Mouse (Mus musculus) left cerebral cortex, adult 18-20 months (tissue): ENCODE measurements at regions not wholly inside any gene's neighbourhood (a gene's known extent, or its start where the extent isn't known, plus 50 kb on each side); places are given as distances from the start of the nearest gene placed in this dataset.

Source experiments
- DNase-seq, 2 experiments: peaks; one replicate each; pipeline ENCODE4 v3.0.0; 2021 to 2022; ENCODE audit warnings: low spot score in 2 of 2, mixed read lengths in 1 of 2

DNA sequence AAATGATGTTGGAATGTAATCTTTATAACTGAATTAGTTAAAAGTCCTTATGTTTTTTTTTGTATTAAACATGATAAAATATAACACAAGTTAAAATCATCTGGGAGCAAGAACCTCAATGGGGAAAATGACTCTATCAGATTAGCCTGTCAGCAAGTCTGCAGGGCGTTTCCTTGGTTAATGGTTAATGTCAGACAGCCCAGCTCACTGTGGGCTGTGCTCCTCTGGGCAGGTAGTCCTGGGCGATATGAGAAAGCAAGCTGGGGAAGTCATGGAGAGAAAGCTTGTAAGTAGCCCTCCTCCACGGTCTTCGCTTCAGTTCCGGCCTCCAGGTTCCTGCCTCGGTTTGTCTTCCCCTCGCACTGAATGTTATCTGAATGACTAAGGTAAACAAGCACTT lies 379.0 kb upstream of the Prickle1 start:
- no peak for DNase-seq

DNA sequence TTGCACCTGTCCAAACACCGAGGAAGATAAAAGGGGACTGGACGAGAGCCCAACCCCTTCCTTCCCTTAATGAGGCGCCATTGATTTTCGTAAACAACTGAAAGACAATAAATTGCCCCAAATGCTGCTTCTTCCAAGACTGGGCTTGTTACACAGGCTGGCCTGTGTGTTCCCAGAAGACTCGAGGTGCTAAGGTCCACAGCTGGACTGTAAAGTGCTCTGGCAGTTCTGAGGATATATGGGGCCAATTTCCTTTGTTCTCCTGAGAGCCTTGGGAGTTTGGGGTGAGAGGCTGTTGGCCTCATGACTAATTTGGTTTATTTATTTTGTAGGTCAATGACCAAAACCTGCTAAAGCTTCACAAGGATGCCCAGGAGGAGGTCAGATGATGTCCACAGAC lies 377.3 kb upstream of the Prickle1 start:
- DNase-seq = no peak

DNA sequence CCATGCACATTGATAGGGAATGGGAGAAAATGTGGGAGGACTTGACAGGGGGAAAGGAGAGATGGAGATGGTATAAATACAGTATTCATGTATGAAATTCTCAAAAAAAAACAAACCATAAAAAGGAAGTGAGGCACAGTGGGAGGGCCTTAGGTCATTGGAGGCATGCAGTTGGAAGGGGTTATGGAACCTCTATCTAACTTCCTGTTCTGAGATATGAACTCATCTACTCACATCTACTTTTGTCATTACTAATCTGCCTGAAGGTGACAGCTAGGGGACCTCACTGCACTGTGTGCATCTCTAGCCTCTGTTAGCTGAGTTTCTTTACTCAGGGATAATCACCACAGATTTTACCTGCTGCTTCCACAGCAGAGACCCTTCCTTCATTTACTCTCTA lies 366.3 kb upstream of the Prickle1 start:
- no peak for DNase-seq

DNA sequence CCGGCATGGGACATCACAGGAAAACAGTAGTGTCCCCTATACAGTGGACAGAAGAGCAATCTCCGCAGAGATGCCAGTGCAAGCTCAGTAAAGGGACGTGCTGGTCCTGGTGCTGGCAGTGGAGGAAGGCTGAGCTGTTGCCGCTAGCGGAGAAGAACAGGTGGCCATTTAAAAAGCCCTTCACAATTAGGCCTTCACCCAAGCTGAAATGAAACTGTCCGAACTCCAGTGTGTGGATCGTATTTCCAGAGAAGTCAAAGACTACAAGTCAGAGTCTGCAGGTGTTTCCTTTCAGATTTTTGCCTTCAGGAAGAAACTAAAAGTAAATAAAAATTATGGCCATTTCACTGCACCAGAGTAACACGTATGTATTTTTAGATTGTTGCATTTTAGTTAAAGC lies 364.2 kb upstream of the Prickle1 start:
- no peak for DNase-seq

DNA sequence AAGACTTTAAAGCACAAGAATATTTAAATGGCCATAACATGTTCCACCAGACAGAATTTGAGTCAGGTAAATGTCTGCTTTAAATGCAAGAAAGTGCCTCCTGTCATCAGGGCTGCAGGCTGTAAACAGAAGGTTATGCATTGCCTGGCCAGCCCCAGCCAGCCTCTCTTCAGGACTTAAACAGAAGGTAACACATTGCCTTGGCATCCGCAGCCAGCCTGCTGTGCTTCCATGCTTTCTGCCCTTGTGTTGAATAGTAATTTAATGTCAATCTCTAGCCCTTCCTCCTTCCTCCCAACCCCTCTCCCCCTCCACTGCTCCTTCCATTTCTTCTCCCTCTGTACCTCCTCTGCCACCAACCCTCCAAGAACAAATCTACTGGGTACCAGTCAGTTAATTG lies 362.4 kb upstream of the Prickle1 start:
- DNase-seq = no peak

DNA sequence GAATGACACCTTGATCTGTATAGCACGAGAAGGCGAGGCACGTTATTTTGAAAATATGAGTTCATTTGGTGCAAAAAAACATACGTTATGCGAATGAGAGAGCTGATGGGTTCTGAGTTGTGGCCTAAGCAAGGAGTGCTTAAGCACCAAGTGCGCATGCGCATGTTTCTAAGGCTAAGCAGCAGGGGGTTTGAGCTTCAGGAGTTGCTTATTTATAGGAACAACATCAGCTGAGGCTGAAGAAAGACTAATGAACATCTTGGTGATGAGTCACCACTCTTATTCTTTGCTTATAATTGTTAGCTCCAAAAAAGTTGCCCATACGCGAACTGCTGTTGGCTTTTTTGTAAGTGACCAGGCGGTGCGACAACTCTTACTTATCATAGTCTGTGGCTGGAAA lies 361.1 kb upstream of the Prickle1 start:
- peak; percentile 16 to 23 for DNase-seq

DNA sequence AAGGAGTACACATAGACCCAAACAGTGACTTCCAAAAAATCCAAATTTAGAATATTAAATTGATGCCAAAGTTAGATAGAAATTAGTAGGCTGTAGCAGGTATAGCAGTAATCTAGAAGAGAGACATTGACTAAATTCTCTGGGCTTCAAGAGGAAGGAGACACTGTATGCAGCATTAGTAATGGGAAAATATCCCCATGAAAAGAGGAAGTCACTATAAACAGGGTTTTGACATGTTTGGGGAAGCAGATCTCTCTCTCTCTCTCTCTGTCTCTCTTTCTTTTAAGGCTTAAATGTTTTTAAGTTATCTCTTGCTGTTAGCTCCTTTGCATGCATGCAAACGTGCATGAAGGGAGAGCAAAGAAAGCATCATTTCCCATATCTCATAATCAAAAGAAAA lies 357.9 kb upstream of the Prickle1 start:
- DNase-seq = no peak

DNA sequence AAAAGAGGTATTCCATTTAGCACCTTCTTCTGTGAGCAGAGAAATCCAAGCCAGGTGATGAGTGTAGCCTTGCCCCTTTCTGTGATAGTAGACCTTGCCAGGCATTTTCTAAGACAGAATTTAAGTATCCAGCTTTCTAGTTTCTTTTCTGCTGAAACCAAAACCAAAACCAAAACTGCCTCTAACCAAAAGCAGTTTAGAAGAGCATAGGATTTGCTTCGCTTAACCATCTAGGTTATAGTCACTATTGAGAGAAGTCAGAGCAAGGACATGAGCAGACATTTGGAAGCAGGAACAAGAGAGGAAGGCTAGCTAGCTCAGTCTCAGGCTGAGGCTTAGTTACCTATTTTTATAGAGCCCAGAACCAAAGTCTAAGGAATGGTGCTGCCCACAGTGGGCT lies 354.8 kb upstream of the Prickle1 start:
- DNase-seq = no peak

DNA sequence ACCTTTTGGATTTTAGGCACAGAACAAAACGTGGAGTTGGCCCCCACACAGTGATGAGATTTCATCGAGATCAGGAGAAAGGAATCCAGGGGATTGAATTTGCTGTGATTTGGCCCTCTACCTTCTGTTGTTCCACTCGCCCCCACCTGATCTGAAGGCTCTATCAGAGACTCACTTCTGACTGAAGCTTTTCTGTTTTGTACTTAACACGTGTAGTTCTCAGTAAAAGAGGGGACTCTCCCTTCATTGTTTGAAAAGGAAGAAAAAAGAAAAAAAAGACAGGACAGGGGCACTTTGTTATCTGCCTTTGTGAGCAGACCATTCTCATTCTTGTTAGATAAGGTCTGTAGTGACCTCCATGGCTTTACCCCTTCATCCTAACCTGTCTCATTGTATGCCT lies 353.2 kb upstream of the Prickle1 start:
- DNase-seq = no peak

DNA sequence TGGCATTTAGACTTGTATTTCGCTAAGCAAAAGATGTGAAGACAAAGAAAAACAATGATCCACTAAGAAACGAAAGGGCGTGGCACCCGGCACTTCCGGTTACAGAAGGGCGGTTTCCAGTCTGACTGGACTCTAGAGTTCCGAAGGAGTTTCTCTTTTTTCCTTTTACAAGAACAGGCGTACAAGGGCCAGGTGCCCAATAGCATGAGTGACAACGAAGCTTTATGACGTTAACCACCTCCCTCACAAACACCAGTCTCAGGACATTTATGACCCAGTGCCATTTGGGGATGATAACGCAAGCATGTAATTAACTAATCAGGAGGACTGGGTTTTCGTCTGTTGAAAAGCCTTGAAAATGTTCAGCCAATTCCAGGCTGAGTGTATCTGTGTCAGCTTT lies 347.9 kb upstream of the Prickle1 start:
- DNase-seq = no peak

DNA sequence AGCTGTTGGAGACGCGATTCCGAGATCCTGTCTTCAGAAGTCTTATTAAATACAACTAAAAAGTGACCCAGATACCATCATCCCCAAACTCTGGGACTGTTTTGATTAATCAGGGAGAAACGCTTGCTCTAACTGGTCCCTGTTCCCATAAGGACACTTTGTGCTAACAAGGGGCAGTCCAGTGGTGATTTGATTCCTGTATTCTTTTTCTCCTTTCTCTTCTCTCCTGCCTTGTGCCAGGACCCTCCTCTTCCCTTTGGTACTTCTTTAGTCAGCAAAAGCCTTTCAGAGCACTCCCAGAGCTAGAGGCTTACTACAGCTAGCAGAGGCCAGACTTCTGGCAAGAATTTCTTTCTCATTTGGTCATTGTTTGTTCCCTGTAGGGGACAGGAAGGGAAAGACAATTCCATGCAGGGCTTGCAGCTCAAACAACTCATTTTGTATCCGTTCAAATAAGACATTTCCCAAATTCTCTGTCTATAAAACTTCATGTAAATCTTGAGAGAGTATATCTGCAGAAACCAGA lies 337.3 kb upstream of the Prickle1 start:
- no peak for DNase-seq

DNA sequence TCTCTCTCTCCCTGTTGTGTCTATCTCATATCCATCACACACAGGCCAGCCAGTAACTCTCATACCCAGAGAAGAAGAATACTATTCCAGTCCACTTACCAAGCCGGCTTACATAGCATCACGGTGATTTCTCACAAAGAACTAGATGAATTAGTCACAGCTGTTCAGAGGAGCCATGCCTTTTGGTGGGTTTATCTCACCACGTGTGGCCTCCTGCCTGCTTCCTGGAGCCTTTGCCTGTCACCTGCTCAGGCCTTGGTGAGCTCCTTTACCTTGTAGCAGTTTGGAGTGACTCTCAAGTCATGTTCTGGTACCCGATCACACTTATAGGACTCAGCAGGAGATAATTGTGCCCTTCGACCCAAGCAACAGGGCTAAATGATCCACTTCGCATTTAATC lies 331.2 kb upstream of the Prickle1 start:
- DNase-seq = no peak

DNA sequence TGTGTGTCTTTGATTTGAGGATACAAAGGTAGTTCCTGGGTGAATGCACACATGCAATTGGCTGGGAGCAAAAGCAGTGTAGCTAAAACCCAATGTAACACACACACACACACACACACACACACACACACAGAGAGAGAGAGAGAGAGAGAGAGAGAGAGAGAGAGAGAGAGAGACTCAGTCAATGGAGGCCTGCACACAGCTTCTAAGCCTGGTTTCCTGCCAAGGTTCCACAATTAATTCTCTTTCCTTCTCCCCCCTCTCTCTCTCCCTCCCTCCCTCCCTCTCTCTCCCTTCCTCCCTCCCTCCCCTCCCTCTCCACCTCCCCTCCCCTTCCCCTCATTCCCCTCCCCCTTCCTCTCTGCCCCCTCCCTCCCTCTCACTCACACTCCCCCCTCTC lies 330.6 kb upstream of the Prickle1 start:
- DNase-seq = no peak

DNA sequence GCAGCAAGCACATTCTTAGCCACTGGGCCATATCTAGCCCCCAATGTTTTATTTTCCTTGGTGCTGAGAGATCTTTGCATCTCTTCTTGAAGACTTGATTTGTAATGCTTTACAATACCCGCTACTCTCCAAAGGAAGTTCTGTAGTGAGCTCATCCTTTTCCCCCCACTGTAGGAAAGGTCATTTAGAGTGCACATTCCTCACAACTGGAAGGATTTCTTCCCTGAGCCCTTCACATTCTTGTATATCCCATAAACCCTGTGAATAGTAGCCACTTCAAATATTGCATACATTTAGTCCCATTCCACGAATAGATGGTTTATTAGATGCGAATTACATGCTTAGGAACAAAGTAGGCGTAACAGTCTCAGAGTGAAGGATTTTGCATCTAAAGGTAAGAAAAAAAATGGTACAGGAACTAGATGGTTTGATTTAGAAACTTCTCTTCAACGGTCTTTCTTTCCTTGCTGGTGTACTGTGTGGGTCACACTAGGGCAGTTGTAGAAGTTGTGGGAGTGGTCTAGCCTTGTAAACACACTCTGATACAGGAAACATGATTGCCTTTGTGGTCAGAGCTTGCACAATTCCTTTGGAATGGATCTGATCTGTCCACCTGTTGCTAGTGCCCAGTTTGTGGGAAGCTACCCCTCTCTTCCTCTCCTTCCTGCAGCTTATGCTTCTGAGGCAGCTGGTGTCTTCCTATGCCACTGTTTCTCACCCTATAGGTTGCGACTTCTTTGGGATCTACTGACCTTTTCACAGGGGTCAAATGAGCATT lies 326.0 kb upstream of the Prickle1 start:
- no peak for DNase-seq

DNA sequence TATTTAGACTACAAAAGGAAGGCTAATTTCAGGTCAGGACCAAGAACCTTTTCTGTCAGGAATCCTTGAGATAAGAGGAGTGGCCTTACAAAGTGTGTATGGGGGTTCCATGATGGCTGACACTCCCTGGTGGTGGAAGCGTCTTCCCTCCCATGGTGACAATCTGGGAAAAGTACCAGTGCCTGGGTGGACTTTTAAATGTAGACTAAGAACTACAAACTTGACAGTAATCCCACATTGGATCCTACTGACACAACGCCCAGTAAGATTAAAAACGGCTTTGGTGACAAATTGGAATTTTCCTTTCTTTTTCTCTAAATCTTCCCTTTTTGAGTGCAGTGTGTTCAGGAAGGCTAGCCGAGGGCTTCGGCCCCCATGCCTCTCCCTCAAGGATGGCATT lies 325.3 kb upstream of the Prickle1 start:
- DNase-seq = peak in 1 of 2 experiments; percentile 33

DNA sequence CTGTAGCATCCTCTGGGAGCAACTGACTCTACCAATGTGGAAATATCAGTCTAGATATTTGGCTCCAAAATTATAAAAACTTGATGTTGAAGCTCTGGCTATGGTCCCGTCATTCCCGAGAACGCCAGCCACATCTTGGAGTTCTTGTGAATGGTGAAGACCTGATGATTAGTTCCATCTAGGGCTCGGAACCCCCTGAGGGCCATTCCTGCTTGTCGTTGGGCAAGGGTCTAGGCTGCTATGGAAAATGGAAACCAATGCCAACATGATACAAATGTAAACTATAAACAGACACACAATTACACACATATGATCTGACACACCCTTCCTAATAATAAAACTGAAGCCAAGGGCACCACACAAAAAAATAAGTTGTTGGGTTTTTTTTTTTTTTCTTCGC lies 323.9 kb upstream of the Prickle1 start:
- no peak for DNase-seq

DNA sequence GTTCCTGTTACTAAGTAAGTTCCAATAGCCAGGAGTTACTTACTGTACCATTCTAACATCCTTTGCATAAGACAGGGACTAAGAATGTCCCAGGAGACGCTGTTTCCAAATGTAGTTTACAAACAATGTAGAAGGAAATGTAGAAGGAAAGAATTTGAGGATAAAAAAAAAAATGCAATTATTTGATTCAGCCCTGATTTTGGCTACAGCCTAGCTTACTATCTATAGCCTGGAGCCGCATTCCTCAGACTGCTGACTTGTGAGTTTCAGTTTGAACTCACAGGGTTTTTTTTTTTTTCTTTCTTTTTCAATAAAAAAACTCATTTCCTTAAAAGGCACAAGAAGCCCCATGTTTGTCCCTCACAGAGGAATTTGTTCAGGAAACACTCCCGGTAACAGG lies 321.2 kb upstream of the Prickle1 start:
- DNase-seq = no peak

DNA sequence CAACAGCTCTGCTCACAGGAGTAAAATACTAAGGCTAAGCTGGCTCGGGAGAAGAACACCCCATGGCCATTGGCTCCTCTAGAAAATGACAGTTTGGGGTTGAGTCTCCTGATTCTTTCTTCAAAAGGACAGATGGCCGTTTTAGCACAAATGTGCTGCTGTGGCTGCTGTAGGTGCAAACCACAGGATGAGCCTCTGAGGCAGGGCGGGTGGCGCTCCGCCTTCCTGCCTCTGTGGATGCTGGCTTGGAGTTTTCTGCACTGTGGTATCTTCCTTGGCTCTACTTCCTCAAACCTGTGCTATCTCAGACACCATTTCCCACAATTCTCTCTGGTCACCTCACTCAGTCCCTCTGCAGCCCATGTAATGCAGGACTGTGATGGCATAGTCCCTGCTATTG lies 317.8 kb upstream of the Prickle1 start:
- peak in 1 of 2 experiments; percentile 17 for DNase-seq

DNA sequence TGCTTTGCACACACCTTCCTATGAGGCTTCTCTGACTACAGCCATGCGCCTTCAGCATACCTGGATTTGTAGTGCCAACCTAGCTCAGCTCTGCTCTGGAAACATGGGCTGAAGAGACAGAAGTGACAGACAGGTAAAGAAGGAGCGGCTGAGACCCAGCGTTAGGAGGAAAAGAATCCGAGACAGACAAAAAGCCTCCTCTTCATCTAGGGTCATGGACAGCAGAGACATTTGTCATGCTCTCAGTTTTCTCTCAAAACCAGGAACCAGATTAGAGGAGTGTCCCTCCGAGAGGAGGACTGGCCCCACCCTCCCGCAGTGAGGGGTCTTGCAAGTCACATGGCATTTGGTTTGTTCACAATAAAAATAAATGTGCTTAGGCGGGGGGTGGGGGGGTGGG lies 317.4 kb upstream of the Prickle1 start:
- no peak for DNase-seq

DNA sequence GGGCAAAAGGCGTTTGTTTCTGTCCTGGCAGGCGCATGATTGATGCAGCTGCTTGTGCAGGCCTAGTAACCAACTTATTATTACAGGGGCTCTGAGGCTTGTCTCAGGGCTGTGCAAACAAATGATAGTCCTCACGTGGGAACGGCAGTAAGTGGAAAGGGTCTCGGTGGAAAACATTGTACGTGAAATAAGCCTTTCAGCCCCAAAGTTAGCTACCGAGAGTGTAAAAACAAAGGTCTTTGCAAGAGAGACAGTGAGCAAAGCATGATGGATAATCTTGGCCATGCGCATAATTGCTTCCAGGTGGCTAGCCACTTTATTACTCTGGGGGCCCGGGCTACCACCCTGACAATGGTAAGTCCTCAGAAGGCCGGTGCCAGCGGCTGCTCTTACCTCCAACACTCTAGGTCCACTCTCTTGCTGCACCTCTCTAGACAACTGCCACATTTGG lies 315.3 kb upstream of the Prickle1 start:
- no peak for DNase-seq

DNA sequence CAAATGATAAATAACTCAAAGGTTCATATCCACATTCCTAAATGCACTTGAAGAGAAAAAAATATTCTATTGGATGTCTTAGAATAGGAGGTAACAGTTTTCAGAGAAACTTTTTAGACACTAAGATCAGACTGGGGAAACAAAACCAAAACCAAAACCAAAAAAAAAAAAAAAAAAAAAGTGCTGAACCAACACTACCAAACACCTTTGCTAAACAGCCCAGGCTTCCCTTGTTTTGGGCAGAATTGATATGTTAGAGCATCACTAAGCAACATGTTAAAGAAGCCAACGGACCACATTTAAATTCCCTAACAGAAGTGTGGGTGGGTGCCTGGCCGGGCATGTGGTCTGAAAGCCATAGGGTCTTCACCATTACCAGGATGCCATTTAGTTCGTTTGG lies 314.5 kb upstream of the Prickle1 start:
- DNase-seq = no peak

DNA sequence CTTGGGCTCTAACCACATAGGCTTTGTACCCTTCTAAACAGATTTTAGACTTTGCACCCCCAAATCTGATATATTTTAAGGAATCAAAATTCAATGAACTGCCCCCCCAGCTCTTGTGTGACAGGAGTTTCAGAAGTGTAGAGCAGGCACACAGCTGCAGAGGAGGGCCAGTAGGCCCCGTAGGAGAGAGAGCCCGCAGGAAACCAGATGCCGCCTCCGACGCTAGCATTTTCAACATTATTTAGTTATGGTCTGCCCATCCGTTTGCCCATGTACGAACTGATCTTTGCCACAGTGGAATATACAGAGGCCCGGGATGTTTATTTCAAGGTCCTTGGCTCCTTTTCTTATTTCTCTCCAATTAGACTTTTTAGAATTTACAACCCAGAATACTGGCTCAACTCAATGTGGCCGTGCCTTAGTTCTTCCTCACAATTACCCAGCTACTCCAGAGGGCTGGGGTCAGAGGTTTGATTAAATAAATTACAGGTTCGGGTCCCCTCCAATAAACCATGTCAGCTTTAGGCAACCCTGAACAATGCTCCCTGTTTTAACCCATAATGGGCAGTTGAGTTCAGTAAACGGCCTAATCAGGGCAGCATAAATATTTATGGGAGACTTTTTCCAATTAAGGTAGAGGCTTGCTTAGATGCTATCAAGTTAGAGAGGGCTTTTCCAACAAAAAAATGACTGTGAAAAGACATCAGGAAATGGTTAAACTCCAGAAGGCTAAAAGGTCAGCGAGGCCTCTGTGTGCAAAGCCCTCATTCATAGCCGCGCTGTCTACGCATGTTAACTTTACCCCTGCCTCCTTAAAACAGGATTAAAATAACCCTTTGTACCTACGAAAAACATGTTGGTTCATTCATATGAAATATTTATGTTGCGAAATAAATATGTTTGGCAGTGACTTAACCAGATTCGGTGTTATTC lies 308.2 kb upstream of the Prickle1 start:
- no peak for DNase-seq
